Mouse (Mus musculus): ENCODE data around the gene Rps25. TPM values are rescaled to one million over a fixed set of nuclear protein-coding genes. Genes with fewer than 3 reads are reported as not detected.
"Not testable (repeated sequence)": the region's sequence is repeated elsewhere in the genome, so short reads cannot be mapped to it uniquely, and the experiment has no call there.

Gene Rps25
- polyA plus RNA-seq (2021): 764 TPM

- in situ Hi-C loops (cut with MboI; ENCODE audit: low pct_unique_long_range_greater_than_20kb): no loop called here
- CTCF ChIA-PET: interaction anchor here (0.6 to 2.8 kb wide), 3 partner anchors 8 to 46 kb away, joined by 3 to 9 read pairs (median 3); partner anchors contain the start of genes Ccdc84 and Vps11
- peak; percentile 90 for ATAC-seq
Observed at GRCm38 (mm10) chr9:44406906-44407751, at the start of gene Rps25, which contains the start of gene Trappc4. Gene Rps25 (plus strand): TSS chr9:44407139. Gene Trappc4 (minus strand): TSS chr9:44407600.

GRCm38 (mm10) chr9:44357207-44357606 lies 49.7 kb upstream of the Rps25 start:
- no peaks in the 10 kb centered on the region for H3K27me3 ChIP-seq
- no peak for TF ChIP-seq CTCF (IDR thresholded peaks at IDR 0.05)
- CTCF ChIA-PET: interaction anchor here (1.6 kb wide), 1 partner anchor 22 kb away, joined by 4 read pairs; the partner anchor contains the start of gene H2afx
- no peak for ATAC-seq
- POLR2A ChIA-PET: no interaction called here
- no peak for DNase-seq (ENCODE audit: low read depth, low spot score)
- in situ Hi-C loops (cut with MboI; ENCODE audit: low pct_unique_long_range_greater_than_20kb): no loop called here

More at GRCm38 (mm10) chr9:44406906-44407751, at the start of gene Rps25, which contains the start of gene Trappc4:
- no peak for TF ChIP-seq CTCF (IDR thresholded peaks at IDR 0.05)
- no peaks in the 10 kb centered on the region for H3K27me3 ChIP-seq
- POLR2A ChIA-PET: interaction anchor here (2.9 kb wide), 2 partner anchors 9 to 11 kb away, joined by 11 to 15 read pairs; partner anchors contain the start of genes Ccdc84 and Slc37a4
- peak; percentile 74 for DNase-seq (ENCODE audit: low read depth, low spot score)

- ChIA-PET CTCF (interaction anchor here (0.6 to 2.1 kb wide), 13 partner anchors 15 to 232 kb away, joined by 3 to 9 read pairs (median 3); partner anchors contain the start of genes Cbl, Hmbs, Hyou1 and Rps25), POLR2A (interaction anchor here (1.2 to 1.8 kb wide), 2 partner anchors 17 to 19 kb away, joined by 3 to 7 read pairs; partner anchors contain the start of gene Hyou1)
- no peaks in the 10 kb centered on the region for H3K27me3 ChIP-seq
- ATAC-seq (peak; percentile 65), DNase-seq (ENCODE audit: low read depth, low spot score) (peak; percentile 83)
- in situ Hi-C loops (cut with MboI; ENCODE audit: low pct_unique_long_range_greater_than_20kb): no loop called here
- no peak for TF ChIP-seq CTCF (IDR thresholded peaks at IDR 0.05)
Observed at GRCm38 (mm10) chr9:44361190-44361917, 45.6 kb upstream of the Rps25 start, which contains the start of gene Vps11. Gene Vps11 (minus strand): TSS chr9:44361670.

- in situ Hi-C loops (cut with MboI; ENCODE audit: low pct_unique_long_range_greater_than_20kb); ATAC-seq; H3K27me3 ChIP-seq; DNase-seq (ENCODE audit: low read depth, low spot score): not testable (repeated sequence)
- ChIA-PET CTCF (interaction anchor here (0.8 to 2.1 kb wide), 12 partner anchors 15 to 232 kb away, joined by 3 to 9 read pairs (median 4); partner anchors contain the start of genes Cbl, Hmbs, Hyou1 and Rps25), POLR2A (interaction anchor here (1.2 to 1.8 kb wide), 2 partner anchors 17 to 18 kb away, joined by 3 to 7 read pairs; partner anchors contain the start of gene Hyou1)
- TF ChIP-seq CTCF (IDR thresholded peaks at IDR 0.05): peak; percentile 44
Observed at GRCm38 (mm10) chr9:44361931-44362330, 45.0 kb upstream of the Rps25 start.

GRCm38 (mm10) chr9:44364480-44364879 lies 42.5 kb upstream of the Rps25 start:
- in situ Hi-C loops (cut with MboI; ENCODE audit: low pct_unique_long_range_greater_than_20kb): no loop called here
- CTCF ChIA-PET: interaction anchor here (1.0 to 1.5 kb wide), 6 partner anchors 9 to 24 kb away, joined by 3 to 9 read pairs (median 3); partner anchors contain the start of gene Hyou1
- POLR2A ChIA-PET: no interaction called here
- ATAC-seq (no peak), DNase-seq (ENCODE audit: low read depth, low spot score) (no peak)
- TF ChIP-seq CTCF (IDR thresholded peaks at IDR 0.05): peak; percentile 83
- no peaks in the 10 kb centered on the region for H3K27me3 ChIP-seq

GRCm38 (mm10) chr9:44373386-44373785 lies 33.6 kb upstream of the Rps25 start:
- in situ Hi-C loops (cut with MboI; ENCODE audit: low pct_unique_long_range_greater_than_20kb): no loop called here
- ATAC-seq: no peak
- DNase-seq (ENCODE audit: low read depth, low spot score): no peak

GRCm38 (mm10) chr9:44376141-44376540 lies 30.8 kb upstream of the Rps25 start:
- no peak for DNase-seq (ENCODE audit: low read depth, low spot score)
- H3K27me3 ChIP-seq: no peaks in the 10 kb centered on the region
- in situ Hi-C loops (cut with MboI; ENCODE audit: low pct_unique_long_range_greater_than_20kb): no loop called here
- ChIA-PET CTCF (interaction anchor here (1.1 to 2.9 kb wide), 2 partner anchors 12 to 14 kb away, joined by 3 to 9 read pairs; partner anchors contain the start of gene Vps11), POLR2A (no interaction called here)
- ATAC-seq: no peak
- no peak for TF ChIP-seq CTCF (IDR thresholded peaks at IDR 0.05)

More at GRCm38 (mm10) chr9:44373386-44373785, 33.6 kb upstream of the Rps25 start:
- POLR2A ChIA-PET: no interaction called here
- CTCF ChIA-PET: interaction anchor here (1.3 kb wide), 1 partner anchor 9 kb away, joined by 9 read pairs; no protein-coding TSS in a partner anchor
- H3K27me3 ChIP-seq: no peaks in the 10 kb centered on the region
- TF ChIP-seq CTCF (IDR thresholded peaks at IDR 0.05): no peak

- DNase-seq (ENCODE audit: low read depth, low spot score); in situ Hi-C loops (cut with MboI; ENCODE audit: low pct_unique_long_range_greater_than_20kb); H3K27me3 ChIP-seq; ATAC-seq; POLR2A ChIA-PET: not testable (repeated sequence)
- CTCF ChIA-PET: interaction anchor here (2.9 kb wide), 1 partner anchor 15 kb away, joined by 9 read pairs; the partner anchor contains the start of gene Vps11
Observed at GRCm38 (mm10) chr9:44377335-44377734, 29.6 kb upstream of the Rps25 start.

GRCm38 (mm10) chr9:44378153-44378730 lies 28.7 kb upstream of the Rps25 start:
- H3K27me3 ChIP-seq: no peaks in the 10 kb centered on the region
- POLR2A ChIA-PET: interaction anchor here (0.7 to 0.8 kb wide), 3 partner anchors 17 to 57 kb away, joined by 3 read pairs; partner anchors contain the start of gene Vps11
- CTCF ChIA-PET: interaction anchor here (1.2 to 2.9 kb wide), 2 partner anchors 14 to 16 kb away, joined by 3 to 9 read pairs; partner anchors contain the start of gene Vps11
- ATAC-seq (no peak), DNase-seq (ENCODE audit: low read depth, low spot score) (no peak)
- in situ Hi-C loops (cut with MboI; ENCODE audit: low pct_unique_long_range_greater_than_20kb): no loop called here
- no peak for TF ChIP-seq CTCF (IDR thresholded peaks at IDR 0.05)

Data from Patski (cell line).